Mouse (Mus musculus) MEL (cell line): ENCODE results near the gene En2. TPM values are rescaled to one million over a fixed set of nuclear protein-coding genes. Genes with fewer than 3 reads are reported as not detected.

Experiments
- DNase-seq: peaks from one replicate; pipeline ENCODE4 v3.0.0; 2011; ENCODE audit warnings: low read depth, low spot score
- H3K27ac ChIP-seq: 2 replicates; pipeline ENCODE4 v1.5.1; 2012; ENCODE audit warnings: low read depth, mild to moderate bottlenecking, control low read depth, low read length, moderate library complexity; ENCODE audit not compliant: control insufficient read depth
- H3K27me3 ChIP-seq, 2 experiments: fragments of 150-350 bp in 1 of 2; sonication (generic) in 1 of 2; 2 replicates each; pipeline ENCODE4 v1.6.1; 2012; ENCODE audit warnings: low read length in 2 of 2, mild to moderate bottlenecking in 2 of 2, improper control_type of control experiment in 1 of 2, moderate library complexity in 1 of 2; ENCODE audit not compliant: insufficient read depth in 2 of 2, control insufficient read depth in 1 of 2
- H3K36me3 ChIP-seq, 2 experiments: 2 replicates each; pipeline ENCODE4 v1.6.1; 2012 to 2014; ENCODE audit warnings: low read length in 2 of 2, improper control_type of control experiment in 1 of 2, inconsistent platforms in 1 of 2, mild to moderate bottlenecking in 1 of 2; ENCODE audit not compliant: insufficient read depth in 2 of 2, control insufficient read depth in 1 of 2
- H3K4me1 ChIP-seq, 2 experiments: fragments of 150-350 bp in 1 of 2; sonication (generic) in 1 of 2; 2 replicates each; pipeline ENCODE4 v1.6.1; 2012; ENCODE audit warnings: low read length in 2 of 2, improper control_type of control experiment in 1 of 2, mild to moderate bottlenecking in 1 of 2; ENCODE audit not compliant: insufficient read depth in 2 of 2, control insufficient read depth in 1 of 2
- H3K4me3 ChIP-seq, 2 experiments: fragments of 150-350 bp in 1 of 2; sonication (generic) in 1 of 2; 2 replicates each; pipeline ENCODE4 v1.5.1; 2012; ENCODE audit warnings: low read depth in 2 of 2, low read length in 2 of 2, mild to moderate bottlenecking in 2 of 2, moderate library complexity in 2 of 2, control low read depth in 1 of 2, improper control_type of control experiment in 1 of 2; ENCODE audit not compliant: control insufficient read depth in 1 of 2, insufficient read depth in 1 of 2
- H3K79me2 ChIP-seq: 2 replicates; pipeline ENCODE4 v1.6.1; 2012; ENCODE audit warnings: mild to moderate bottlenecking, low read length, moderate library complexity; ENCODE audit not compliant: control insufficient read depth, poor library complexity, insufficient read depth
- H3K9ac ChIP-seq: 2 replicates; pipeline ENCODE4 v1.6.1; 2012; ENCODE audit warnings: low read depth, mild to moderate bottlenecking, control low read depth, low read length, moderate library complexity; ENCODE audit not compliant: control insufficient read depth, poor library complexity, severe bottlenecking
- H3K9me3 ChIP-seq: fragments of 150-350 bp; sonication (generic); replicated peaks from 2 replicates; pipeline ENCODE4 v1.6.1; 2012; ENCODE audit warnings: mild to moderate bottlenecking, low read length, improper control_type of control experiment, moderate library complexity; ENCODE audit not compliant: insufficient read depth
- CHD1 ChIP-seq: IDR thresholded peaks from 2 replicates; pipeline ENCODE4 v1.6.1; 2012; ENCODE audit warnings: low read depth, mild to moderate bottlenecking, inconsistent platforms, low read length, improper control_type of control experiment
- CHD2 ChIP-seq: IDR thresholded peaks from 2 replicates; pipeline ENCODE4 v1.6.1; 2011; ENCODE audit warnings: low read length, improper control_type of control experiment
- CTCF ChIP-seq, 3 experiments: IDR thresholded peaks in 2 of 3; conservative IDR thresholded peaks in 1 of 3; 2 replicates each; pipeline ENCODE4 v1.5.1; 2011 to 2012; ENCODE audit warnings: low read length in 3 of 3, low read depth in 2 of 3, mild to moderate bottlenecking in 2 of 3, improper control_type of control experiment in 1 of 3, inconsistent platforms in 1 of 3, mixed read lengths in 1 of 3, moderate library complexity in 1 of 3; ENCODE audit not compliant: control insufficient read depth in 1 of 3, insufficient read depth in 1 of 3, poor library complexity in 1 of 3, severe bottlenecking in 1 of 3
- E2F4 ChIP-seq: IDR thresholded peaks from 2 replicates; pipeline ENCODE4 v1.6.1; 2011; ENCODE audit warnings: low read depth, low read length, improper control_type of control experiment, borderline replicate concordance
- ETS1 ChIP-seq: IDR thresholded peaks from 2 replicates; pipeline ENCODE4 v1.6.1; 2012; ENCODE audit warnings: low read depth, mild to moderate bottlenecking, inconsistent platforms, low read length, improper control_type of control experiment, moderate library complexity
- GABPA ChIP-seq: IDR thresholded peaks from 2 replicates; pipeline ENCODE4 v1.6.1; 2012; ENCODE audit warnings: low read depth, mild to moderate bottlenecking, inconsistent platforms, low read length, improper control_type of control experiment, moderate library complexity
- GATA1 ChIP-seq: IDR thresholded peaks from 2 replicates; pipeline ENCODE4 v1.6.1; 2011; ENCODE audit warnings: low read depth, low read length, improper control_type of control experiment
- JUND ChIP-seq: IDR thresholded peaks from 2 replicates; pipeline ENCODE4 v1.6.1; 2011; ENCODE audit warnings: low read depth, mild to moderate bottlenecking, improper control_type of control experiment, low read length
- MAX ChIP-seq: IDR thresholded peaks from 2 replicates; pipeline ENCODE4 v1.6.1; 2011; ENCODE audit warnings: low read length, improper control_type of control experiment
- MYB ChIP-seq: IDR thresholded peaks from 2 replicates; pipeline ENCODE4 v1.6.1; 2011; ENCODE audit warnings: mild to moderate bottlenecking, low read depth, low read length, improper control_type of control experiment
- MYC ChIP-seq: IDR thresholded peaks from 2 replicates; pipeline ENCODE4 v1.6.1; 2011; ENCODE audit warnings: low read depth, mild to moderate bottlenecking, low read length, improper control_type of control experiment, moderate library complexity
- NELFE ChIP-seq: IDR thresholded peaks from 2 replicates; pipeline ENCODE4 v1.6.1; 2011; ENCODE audit warnings: low read depth, low read length, improper control_type of control experiment
- POLR2AphosphoS2 ChIP-seq: IDR thresholded peaks from 2 replicates; pipeline ENCODE4 v1.6.1; 2011; ENCODE audit warnings: low read length, improper control_type of control experiment
- RCOR1 ChIP-seq: IDR thresholded peaks from 2 replicates; pipeline ENCODE4 v1.6.1; 2012; ENCODE audit warnings: low read depth, mild to moderate bottlenecking, inconsistent platforms, low read length, improper control_type of control experiment
- SIN3A ChIP-seq: IDR thresholded peaks from 2 replicates; pipeline ENCODE4 v1.6.1; 2012; ENCODE audit warnings: low read length, improper control_type of control experiment, inconsistent platforms
- TBP ChIP-seq: IDR thresholded peaks from 2 replicates; pipeline ENCODE4 v1.8.0; 2011; ENCODE audit warnings: low read depth, low read length, improper control_type of control experiment
- TCF12 ChIP-seq: IDR thresholded peaks from 2 replicates; pipeline ENCODE4 v1.6.1; 2014; ENCODE audit warnings: low read depth, mild to moderate bottlenecking, inconsistent platforms, low read length, improper control_type of control experiment, moderate library complexity
- USF1 ChIP-seq: IDR thresholded peaks from 2 replicates; pipeline ENCODE4 v1.6.1; 2014; ENCODE audit warnings: low read depth, mild to moderate bottlenecking, inconsistent platforms, low read length, improper control_type of control experiment, moderate library complexity
- USF2 ChIP-seq, 2 experiments: IDR thresholded peaks; 2 replicates each; pipeline ENCODE4 v1.6.1; 2011 to 2012; ENCODE audit warnings: improper control_type of control experiment in 2 of 2, low read length in 2 of 2, borderline replicate concordance in 1 of 2, inconsistent platforms in 1 of 2, low read depth in 1 of 2, mild to moderate bottlenecking in 1 of 2; ENCODE audit not compliant: insufficient read depth in 1 of 2
- ZMIZ1 ChIP-seq: IDR thresholded peaks from 2 replicates; pipeline ENCODE4 v1.6.1; 2012; ENCODE audit warnings: low read depth, mild to moderate bottlenecking, inconsistent platforms, low read length, improper control_type of control experiment, moderate library complexity
- ZNF384 ChIP-seq: IDR thresholded peaks from 2 replicates; pipeline ENCODE4 v1.6.1; 2012; ENCODE audit warnings: low read depth, mild to moderate bottlenecking, inconsistent platforms, low read length, improper control_type of control experiment
- polyA plus RNA-seq, 2 experiments: library from polyadenylated mRNA; stranded (reverse) in 1 of 2; unstranded in 1 of 2; fragments of >175 nt in 1 of 2; fragments of >200 nt in 1 of 2; gene quantifications; 2 replicates each; pipeline versions ENCODE4 v1.2.1 to v1.2.4; 2012; ENCODE audit warnings: low replicate concordance in 2 of 2, low read depth in 1 of 2; ENCODE audit not compliant: insufficient read length in 2 of 2, insufficient read depth in 1 of 2, missing spikeins in 1 of 2
- total RNA-seq: library from RNA; depleted of rRNA; stranded (reverse); fragments of 300-350 nt; gene quantifications from 2 replicates; pipeline ENCODE4 v1.2.3, GENCODE M21; 2012

Gene En2
- total and polyA plus RNA-seq, 3 experiments, result not detected

GRCm38 (mm10) chr5:28132231-28132630, 33.3 kb upstream of the En2 start:
- no peaks in the 10 kb centered on the region for H3K9me3 ChIP-seq
- H3K27ac ChIP-seq, result no peak overlapping the region
- H3K4me3 ChIP-seq, result no peak overlapping the region
- no peaks in the 10 kb centered on the region for H3K27me3 ChIP-seq
- no peaks in the 10 kb centered on the region for H3K79me2 ChIP-seq
- no peaks in the 10 kb centered on the region for H3K36me3 ChIP-seq
- H3K9ac ChIP-seq, result no peak overlapping the region
- DNase-seq, result no peak
- TF ChIP-seq USF2 (IDR thresholded peaks at IDR 0.05; ENCODE audit: borderline replicate concordance in 1 of 2, insufficient read depth in 1 of 2, low read depth in 1 of 2, low read length in 2 of 2), result no peak
- no peak for TF ChIP-seq SIN3A
- TF ChIP-seq ZMIZ1, result no peak
- TF ChIP-seq MAX, result no peak
- no peak for TF ChIP-seq E2F4
- TF ChIP-seq GABPA, result no peak
- no peak for TF ChIP-seq CHD2
- no peak for TF ChIP-seq RCOR1
- TF ChIP-seq GATA1, result no peak
- TF ChIP-seq CHD1, result no peak
- H3K4me1 ChIP-seq, result no peaks in the 10 kb centered on the region

- Histone ChIP-seq H3K79me2 (no peaks in the 10 kb centered on the region), H3K27me3 (no peaks in the 10 kb centered on the region), H3K27ac (no peak overlapping the region), H3K9ac (no peak overlapping the region), H3K4me3 (no peak overlapping the region), H3K36me3 (no peaks in the 10 kb centered on the region), H3K4me1 (no peaks in the 10 kb centered on the region), H3K9me3 (no peaks in the 10 kb centered on the region)
- no peak for DNase-seq
- TF ChIP-seq CHD1 (no peak), MYC (no peak), ZMIZ1 (no peak), USF2 (IDR thresholded peaks at IDR 0.05; ENCODE audit: borderline replicate concordance in 1 of 2, insufficient read depth in 1 of 2, low read depth in 1 of 2, low read length in 2 of 2) (no peak), SIN3A (no peak), ZNF384 (no peak), CTCF (IDR thresholded peaks at IDR 0.05 in 2 of 3, conservative IDR thresholded peaks at IDR 0.05 in 1 of 3; ENCODE audit: control insufficient read depth in 1 of 3, insufficient read depth in 1 of 3, low read depth in 2 of 3, low read length in 3 of 3, poor library complexity in 1 of 3, severe bottlenecking in 1 of 3) (no peak), MYB (no peak), TCF12 (no peak), ETS1 (no peak), NELFE (no peak), USF1 (no peak), POLR2AphosphoS2 (no peak), TBP (no peak), E2F4 (no peak), JUND (no peak)
Measured at GRCm38 (mm10) chr5:28136438-28136837, 29.1 kb upstream of the En2 start.
